Mouse (Mus musculus): Measurements from ENCODE around the gene Plaur.

The Plaur gene

GRCm38 (mm10) chr7:24462388-24463319 lies at the start of gene Plaur:
Plaur (plus strand) TSS chr7:24462484.
- peak; percentile 59 to 61 for DNase-seq

GRCm38 (mm10) chr7:24413630-24414029 lies 48.7 kb upstream of the Plaur start:
- DNase-seq: peak; percentile 31 to 41

DNA sequence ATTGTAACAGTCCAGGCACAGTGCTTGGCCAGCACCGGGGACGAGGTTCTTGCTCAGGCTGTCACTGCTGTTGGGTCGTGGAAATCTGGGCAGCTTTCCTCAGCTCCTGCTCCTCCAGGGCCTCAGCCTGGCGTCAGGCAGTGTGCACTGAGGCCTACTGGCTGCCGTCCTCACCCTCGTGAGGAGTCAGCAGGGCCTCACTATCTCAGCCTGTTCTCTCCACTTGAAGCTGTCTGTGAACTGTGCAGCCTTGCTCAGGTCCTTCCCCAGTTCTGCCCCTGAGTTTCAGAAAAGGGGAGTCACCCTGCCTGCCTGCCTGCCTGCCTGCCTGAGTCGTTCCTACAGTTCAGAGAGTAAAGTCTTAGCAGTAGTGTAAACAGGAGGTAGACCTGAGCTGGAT lies 47.0 kb upstream of the Plaur start:
- DNase-seq: no peak

DNA sequence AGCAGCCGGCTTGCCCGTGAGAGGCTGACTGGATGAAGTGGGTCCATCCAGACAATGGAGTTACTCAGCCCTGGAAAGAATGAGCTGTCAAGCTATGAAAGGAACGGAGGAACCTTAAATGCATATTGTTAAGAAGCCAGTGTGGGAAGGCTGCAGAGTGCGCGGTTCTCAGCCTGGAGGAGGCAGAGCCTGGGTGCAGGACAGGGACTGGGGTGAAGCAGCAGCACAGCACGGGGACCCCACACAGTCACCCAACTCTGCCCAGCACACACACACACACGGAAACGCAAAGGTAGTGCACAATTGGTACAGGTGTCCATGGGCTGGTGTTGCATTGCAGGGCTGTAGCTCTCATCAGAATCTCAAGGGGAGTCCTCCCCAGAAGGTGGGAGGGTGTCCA lies 42.7 kb upstream of the Plaur start:
- DNase-seq: no peak

DNA sequence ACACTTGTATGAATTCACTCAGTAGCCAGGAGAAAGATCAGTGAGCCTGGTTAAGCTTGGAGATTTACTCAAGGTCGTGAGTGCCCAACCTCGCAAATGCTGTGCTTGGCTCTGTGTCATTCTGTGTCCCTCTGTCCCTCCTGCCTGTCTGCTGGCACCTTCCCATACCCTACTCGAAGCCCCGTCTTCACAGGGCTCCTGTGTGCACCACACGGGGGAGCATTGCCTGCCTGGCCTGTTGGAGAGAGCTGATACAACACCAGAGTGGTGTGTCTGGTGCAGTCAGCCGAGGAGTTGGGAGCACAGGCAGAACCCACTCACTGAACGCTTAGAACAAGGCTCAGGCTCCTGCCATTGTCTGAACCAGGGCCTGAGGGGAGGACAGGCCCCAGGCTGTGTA lies 40.6 kb upstream of the Plaur start:
- no peak for DNase-seq

DNA sequence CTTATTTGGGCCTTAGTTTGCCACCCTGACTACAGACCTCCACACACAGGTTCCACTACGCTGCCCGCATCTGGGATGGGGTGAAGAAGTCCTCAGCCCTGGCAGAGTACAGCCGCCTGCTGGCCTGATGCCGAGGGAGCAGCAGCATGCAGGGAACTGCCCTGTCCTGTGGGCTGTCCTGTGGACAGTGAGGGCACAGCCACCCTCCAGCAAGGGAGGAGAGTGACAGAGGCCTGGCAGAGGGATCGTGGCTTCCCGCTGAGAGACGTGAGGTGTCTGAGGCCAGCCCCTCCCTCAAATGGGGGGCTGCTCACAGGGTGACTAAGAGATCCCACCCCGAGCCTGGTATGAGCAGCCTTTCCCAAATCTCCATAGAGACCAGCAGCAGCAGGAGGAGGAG lies 40.0 kb upstream of the Plaur start:
- DNase-seq: no peak

DNA sequence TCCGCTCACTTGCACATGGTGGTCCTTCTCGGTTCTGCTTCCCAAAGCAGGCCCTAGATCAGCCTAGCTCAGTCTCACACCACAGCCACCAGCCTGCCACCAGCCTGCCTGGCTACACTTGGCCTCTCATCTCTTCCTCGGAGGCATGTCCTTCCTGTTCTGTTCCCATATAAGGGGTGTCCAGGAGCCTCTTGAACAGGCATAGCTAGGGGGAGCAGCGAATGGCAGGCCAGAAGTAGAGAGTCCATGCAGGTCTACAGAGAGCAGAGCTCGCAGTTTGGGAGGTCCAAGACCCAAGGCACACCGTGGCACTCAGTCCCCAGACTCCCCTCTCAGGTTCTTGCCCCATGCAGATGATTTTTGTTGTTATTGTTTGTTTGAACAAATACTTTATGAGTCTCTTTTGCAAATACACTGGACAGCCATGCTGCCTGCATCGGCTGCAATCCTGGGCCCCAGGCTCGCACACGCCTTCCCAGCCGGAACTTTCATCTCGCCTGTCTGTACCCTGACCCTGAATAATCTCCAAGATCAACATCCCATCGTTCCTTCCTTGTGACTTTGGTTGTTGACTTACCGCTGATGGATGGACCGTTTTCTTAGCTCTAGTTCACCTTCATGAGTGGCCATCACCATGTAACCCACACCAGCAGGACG lies 39.0 kb upstream of the Plaur start:
- DNase-seq: no peak

DNA sequence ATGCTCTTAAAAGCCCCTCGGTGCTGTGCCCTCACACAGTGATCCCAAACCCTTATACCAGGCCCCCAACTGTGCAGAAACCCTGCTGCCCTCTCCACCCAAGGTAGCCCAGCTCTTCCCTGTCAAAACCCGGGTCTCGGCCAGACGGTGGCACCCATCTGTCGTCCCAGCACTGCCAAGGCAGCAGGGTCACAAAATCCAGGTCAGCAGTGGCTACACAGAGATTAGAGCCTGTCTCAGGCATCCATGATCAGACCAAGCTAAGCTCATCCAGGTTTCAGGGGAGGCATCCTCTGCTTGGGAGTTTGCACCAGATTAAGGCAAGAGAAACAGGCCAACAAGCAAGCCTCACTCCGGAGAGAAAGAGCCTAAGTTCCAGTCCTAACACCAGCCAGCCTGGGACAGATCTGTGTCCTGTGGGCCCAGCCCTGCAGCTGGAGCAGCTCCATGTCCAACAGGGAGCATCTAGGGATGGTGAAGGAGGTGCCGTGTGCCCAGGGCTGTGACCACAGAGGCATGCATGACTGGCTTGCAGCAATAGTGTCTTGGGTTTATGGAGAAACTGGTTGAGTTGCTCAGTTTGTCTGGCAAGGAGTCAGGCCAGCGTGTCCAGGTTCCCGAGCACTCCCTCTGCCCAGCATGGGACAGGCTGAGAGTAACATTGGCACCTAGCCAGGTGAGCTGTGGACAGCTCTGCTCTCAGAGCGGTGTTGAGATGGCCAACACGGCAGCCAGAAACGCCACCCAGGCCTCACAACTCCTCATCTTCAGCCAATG lies 38.1 kb upstream of the Plaur start:
- no peak for DNase-seq

- DNase-seq: no peak
These were observed 36.4 kb upstream of the Plaur start for GRCm38 (mm10) chr7:24425919-24426318.

GRCm38 (mm10) chr7:24427168-24427567 lies 35.1 kb upstream of the Plaur start:
- DNase-seq: no peak

DNA sequence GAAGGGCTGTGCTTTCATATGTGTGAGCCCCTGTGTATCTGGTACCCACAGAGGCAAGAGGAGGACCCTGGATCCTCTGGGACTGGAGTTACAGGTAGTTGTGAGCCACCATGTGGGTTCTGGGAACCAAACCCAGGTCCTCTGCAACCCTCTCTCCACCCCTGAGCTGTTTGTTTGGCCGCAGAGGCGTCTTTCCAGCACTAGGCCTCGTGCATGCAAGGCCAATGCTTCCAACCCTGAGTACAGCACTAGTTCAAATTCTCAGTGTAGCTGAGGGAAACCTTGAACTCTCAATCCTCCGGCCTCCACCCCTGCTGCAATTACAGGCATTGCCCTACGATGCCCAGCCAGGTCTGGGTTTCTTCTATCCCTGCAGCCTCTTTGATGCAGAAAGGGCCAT lies 33.6 kb upstream of the Plaur start:
- no peak for DNase-seq

- no peak for DNase-seq
These were observed 32.7 kb upstream of the Plaur start for GRCm38 (mm10) chr7:24429413-24430112.

- no peak for DNase-seq
These were observed 31.5 kb upstream of the Plaur start for GRCm38 (mm10) chr7:24430551-24431345.

- DNase-seq: no peak
These were observed 30.6 kb upstream of the Plaur start for GRCm38 (mm10) chr7:24431713-24432112.

DNA sequence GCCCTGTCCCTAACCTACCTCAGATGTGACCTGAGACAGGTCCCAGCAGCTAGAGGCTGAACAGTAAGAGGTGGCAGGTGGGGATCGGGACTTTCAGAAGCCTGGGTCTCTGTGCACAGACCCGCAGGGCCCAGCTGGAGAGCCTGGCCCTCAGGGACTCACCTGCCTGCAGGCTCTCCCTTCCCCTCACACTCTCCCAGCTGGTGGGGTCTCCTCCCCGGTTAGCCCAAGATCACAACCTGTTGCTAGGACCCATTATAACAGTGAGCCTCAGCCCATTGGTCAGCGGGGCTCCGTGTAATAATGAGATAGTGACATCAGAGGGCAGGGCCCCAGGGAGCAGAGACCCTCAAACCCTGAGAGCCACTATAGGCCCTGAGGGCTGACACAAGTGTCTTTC lies 27.0 kb upstream of the Plaur start:
- no peak for DNase-seq

- no peak for DNase-seq
These were observed 24.3 kb upstream of the Plaur start for GRCm38 (mm10) chr7:24437981-24438380.

GRCm38 (mm10) chr7:24439191-24439590 lies 23.1 kb upstream of the Plaur start:
- no peak for DNase-seq

DNA sequence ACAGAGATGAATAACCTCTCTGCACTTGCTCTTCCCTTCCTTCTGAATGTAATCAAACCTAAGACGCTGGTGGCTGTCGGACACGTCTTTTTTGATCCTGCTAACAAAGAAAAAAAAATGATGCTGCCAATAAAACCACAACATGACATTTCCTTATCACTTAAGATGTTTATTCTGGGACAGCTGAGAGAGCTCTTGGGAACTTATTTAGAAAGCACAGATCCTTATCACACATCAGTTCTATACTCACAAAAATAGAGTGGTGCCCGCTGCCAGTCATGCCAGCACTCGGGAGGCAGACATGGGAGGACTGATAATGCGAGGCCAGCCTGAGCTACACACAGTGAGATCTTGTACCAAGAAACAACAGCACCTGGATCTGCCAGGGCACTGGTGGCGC lies 22.4 kb upstream of the Plaur start:
- DNase-seq: no peak

DNA sequence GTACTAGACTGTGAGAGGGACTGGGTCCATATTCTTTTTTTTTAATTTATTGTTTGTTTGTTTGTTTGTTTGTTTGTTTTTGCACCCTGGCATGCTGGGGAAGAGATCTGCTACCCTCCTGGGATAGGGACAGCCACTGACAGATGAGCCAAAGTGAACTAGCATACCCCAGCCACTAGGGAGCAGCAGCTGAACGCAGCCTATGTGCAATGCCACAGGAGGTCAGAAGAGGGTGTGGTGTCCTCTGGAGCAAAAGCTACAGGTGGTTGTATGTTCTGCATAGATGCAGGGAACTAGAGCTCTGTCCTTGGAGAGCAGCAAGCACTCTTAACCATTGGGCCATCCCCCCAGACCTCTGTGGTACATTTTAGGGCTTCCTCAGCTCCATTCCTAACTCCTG lies 20.5 kb upstream of the Plaur start:
- DNase-seq: peak; percentile 78 to 80

GRCm38 (mm10) chr7:24442313-24442712 lies 20.0 kb upstream of the Plaur start:
- peak; percentile 53 to 74 for DNase-seq

- DNase-seq: peak; percentile 78 to 82
These were observed 16.9 kb upstream of the Plaur start for GRCm38 (mm10) chr7:24445266-24445926.
